Mouse (Mus musculus) myocyte (in vitro differentiated cells): ENCODE data around the gene Cyp1b1. TPM values are rescaled to one million over a fixed set of nuclear protein-coding genes. Genes with fewer than 3 reads are reported as not detected.

Experiments used
- H3K27me3 ChIP-seq: one replicate; pipeline ENCODE4 v1.6.1; 2011; ENCODE audit not compliant: control insufficient read depth, insufficient read depth, insufficient read length
- H3K36me3 ChIP-seq: one replicate; pipeline ENCODE4 v1.6.1; 2011; ENCODE audit not compliant: control insufficient read depth, insufficient read depth
- H3K4me2 ChIP-seq: one replicate; pipeline ENCODE4 v1.6.1; 2011; ENCODE audit warnings: low read depth, control low read depth
- H3K4me3 ChIP-seq: one replicate; pipeline ENCODE4 v1.5.1; 2011; ENCODE audit warnings: mild to moderate bottlenecking, control low read depth, moderate library complexity
- H3K79me2 ChIP-seq: one replicate; pipeline ENCODE4 v1.6.1; 2011; ENCODE audit not compliant: control insufficient read depth, insufficient read depth
- H3ac ChIP-seq: one replicate; pipeline ENCODE4 v1.6.1; 2011; ENCODE audit not compliant: control insufficient read depth, insufficient read length
- CEBPB ChIP-seq: IDR thresholded peaks from 2 replicates; pipeline ENCODE4 v1.6.1; 2011; ENCODE audit warnings: mild to moderate bottlenecking, moderate library complexity; ENCODE audit not compliant: poor library complexity, insufficient read depth, severe bottlenecking
- E2F4 ChIP-seq: IDR thresholded peaks from one replicate; pipeline ENCODE4 v1.6.1; 2011; ENCODE audit warnings: mild to moderate bottlenecking, control low read depth, moderate library complexity; ENCODE audit not compliant: insufficient read depth
- MAX ChIP-seq: IDR thresholded peaks from one replicate; pipeline ENCODE4 v1.6.1; 2011; ENCODE audit warnings: low read depth, mild to moderate bottlenecking, control low read depth
- MYOD1 ChIP-seq, 3 experiments: IDR thresholded peaks; one replicate each; pipeline ENCODE4 v1.6.1; 2011; ENCODE audit warnings: control low read depth in 2 of 3, low read depth in 2 of 3, mild to moderate bottlenecking in 2 of 3, moderate library complexity in 1 of 3; ENCODE audit not compliant: insufficient read length in 2 of 3, control insufficient read depth in 1 of 3
- MYOG ChIP-seq, 3 experiments: IDR thresholded peaks; one replicate each; pipeline ENCODE4 v1.6.1; 2011; ENCODE audit warnings: control low read depth in 2 of 3, low read depth in 2 of 3, mild to moderate bottlenecking in 2 of 3; ENCODE audit not compliant: insufficient read length in 2 of 3, control insufficient read depth in 1 of 3, insufficient read depth in 1 of 3
- POLR2A ChIP-seq: IDR thresholded peaks from one replicate; pipeline ENCODE4 v1.6.1; 2011; ENCODE audit warnings: low read depth, mild to moderate bottlenecking, control low read depth, moderate library complexity; ENCODE audit not compliant: insufficient read length
- POLR2AphosphoS2 ChIP-seq: IDR thresholded peaks from one replicate; pipeline ENCODE4 v1.6.1; 2011; ENCODE audit warnings: low read depth, control low read depth; ENCODE audit not compliant: insufficient read length
- REST ChIP-seq: IDR thresholded peaks from one replicate; pipeline ENCODE4 v1.6.1; 2011; ENCODE audit warnings: mild to moderate bottlenecking, control low read depth, moderate library complexity; ENCODE audit not compliant: insufficient read depth, insufficient read length
- SRF ChIP-seq: IDR thresholded peaks from one replicate; pipeline ENCODE4 v1.6.1; 2011; ENCODE audit warnings: low read depth; ENCODE audit not compliant: control insufficient read depth, insufficient read length
- TCF12 ChIP-seq: IDR thresholded peaks from one replicate; pipeline ENCODE4 v1.6.1; 2011; ENCODE audit warnings: mild to moderate bottlenecking, control low read depth; ENCODE audit not compliant: poor library complexity, insufficient read depth, severe bottlenecking
- TCF3 ChIP-seq: IDR thresholded peaks from one replicate; pipeline ENCODE4 v1.6.1; 2011; ENCODE audit warnings: low read depth, control low read depth; ENCODE audit not compliant: insufficient read length
- USF1 ChIP-seq: IDR thresholded peaks from one replicate; pipeline ENCODE4 v1.6.1; 2011; ENCODE audit warnings: low read depth, mild to moderate bottlenecking, control low read depth, moderate library complexity
- polyA plus RNA-seq: library from polyadenylated mRNA; unstranded; fragments of >200 nt; fragmentation: generic; extraction: Trizol; gene quantifications from one replicate; pipeline ENCODE4 v1.2.1, GENCODE M21; 2012; ENCODE audit warnings: missing spikeins

Cyp1b1 gene
- polyA plus RNA-seq, 1 experiment = 2.5 TPM

DNA sequence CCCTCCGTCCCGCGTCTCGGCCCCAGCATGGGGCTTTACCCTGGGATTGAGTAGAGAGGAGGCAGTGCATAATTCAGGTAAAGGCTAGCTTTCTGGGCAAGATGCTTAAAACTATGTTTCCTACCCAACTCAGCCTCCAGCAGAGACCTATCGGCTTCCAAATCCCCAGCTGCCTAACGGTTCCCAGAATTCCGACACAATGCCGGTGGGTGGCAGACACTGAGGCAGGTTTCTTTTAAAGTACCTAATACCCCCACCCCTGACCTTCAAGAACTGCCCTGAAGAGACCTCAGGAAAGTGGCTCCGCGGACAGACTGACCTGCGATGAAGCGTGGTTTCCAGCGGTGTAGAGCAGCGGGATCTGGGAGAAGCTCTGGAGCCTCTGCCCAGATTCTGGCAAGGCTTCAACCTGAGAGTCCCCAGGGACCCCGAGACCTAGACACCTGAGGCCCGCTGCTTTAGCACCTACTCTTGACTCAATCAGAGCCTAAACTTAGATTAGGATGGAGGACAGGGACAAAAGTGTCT is 429 bp downstream of the Cyp1b1 start:
- Histone ChIP-seq H3K27me3 (no peaks in the 10 kb centered on the region), H3K79me2 (no peaks in the 10 kb centered on the region), H3ac (peak overlapping the region; percentile 24), H3K4me3 (peak overlapping the region; percentile 30), H3K4me2 (peak overlapping the region; percentile 97), H3K36me3 (no peaks in the 10 kb centered on the region)
- no peak for TF ChIP-seq TCF3
- no peak for TF ChIP-seq TCF12
- no peak for TF ChIP-seq REST
- no peak for TF ChIP-seq CEBPB
- TF ChIP-seq USF1 = no peak

DNA sequence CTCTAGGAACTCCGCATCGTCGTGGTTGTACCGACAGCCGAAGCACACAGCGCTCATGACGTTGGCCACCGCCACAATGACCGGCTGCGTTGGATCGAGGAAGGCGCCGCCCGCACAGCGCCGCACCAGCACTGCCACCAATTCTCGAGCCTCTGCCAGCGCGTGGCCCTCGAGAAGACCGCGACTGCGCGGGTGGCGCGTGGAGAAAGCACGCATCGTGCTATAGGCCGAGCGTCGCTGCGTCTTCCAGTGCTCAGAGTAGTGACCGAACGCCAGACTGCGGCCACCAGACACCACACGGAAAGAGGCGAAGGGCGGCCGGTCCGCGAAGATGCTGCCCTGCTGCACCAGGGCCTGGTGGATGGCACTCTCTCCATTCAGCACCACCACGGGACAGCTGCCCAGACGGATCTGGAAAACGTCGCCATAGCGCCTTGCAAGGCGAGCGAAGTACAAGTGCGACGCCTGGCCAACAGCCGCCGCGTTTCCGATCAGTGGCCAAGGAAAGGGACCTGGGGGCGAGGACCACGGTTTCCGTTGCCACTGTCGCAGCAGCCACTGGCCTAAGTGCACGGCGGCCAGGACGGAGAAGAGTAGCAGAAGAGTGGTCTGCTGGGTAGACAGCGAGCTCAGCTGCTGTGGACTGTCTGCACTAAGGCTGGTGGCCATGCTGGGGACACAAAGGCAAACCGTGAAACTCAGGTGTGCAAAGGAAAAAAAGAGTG is 1.1 kb downstream of the Cyp1b1 start:
- Histone ChIP-seq H3K27me3 (no peaks in the 10 kb centered on the region), H3K4me3 (peak overlapping the region; percentile 30), H3ac (peak overlapping the region; percentile 24), H3K79me2 (no peaks in the 10 kb centered on the region), H3K4me2 (peak overlapping the region; percentile 97), H3K36me3 (no peaks in the 10 kb centered on the region)
- no peak for TF ChIP-seq POLR2AphosphoS2
- peak; percentile 85 for TF ChIP-seq REST
- TF ChIP-seq MYOD1 (IDR thresholded peaks at IDR 0.05; ENCODE audit: control insufficient read depth in 1 of 3, insufficient read length in 2 of 3, low read depth in 2 of 3) = peak in 1 of 3 experiments; percentile 70
- TF ChIP-seq TCF3 = no peak
- TF ChIP-seq MYOG (IDR thresholded peaks at IDR 0.05; ENCODE audit: control insufficient read depth in 1 of 3, insufficient read depth in 1 of 3, insufficient read length in 2 of 3, low read depth in 2 of 3) = peak in 2 of 3 experiments; percentile 10 to 71

DNA sequence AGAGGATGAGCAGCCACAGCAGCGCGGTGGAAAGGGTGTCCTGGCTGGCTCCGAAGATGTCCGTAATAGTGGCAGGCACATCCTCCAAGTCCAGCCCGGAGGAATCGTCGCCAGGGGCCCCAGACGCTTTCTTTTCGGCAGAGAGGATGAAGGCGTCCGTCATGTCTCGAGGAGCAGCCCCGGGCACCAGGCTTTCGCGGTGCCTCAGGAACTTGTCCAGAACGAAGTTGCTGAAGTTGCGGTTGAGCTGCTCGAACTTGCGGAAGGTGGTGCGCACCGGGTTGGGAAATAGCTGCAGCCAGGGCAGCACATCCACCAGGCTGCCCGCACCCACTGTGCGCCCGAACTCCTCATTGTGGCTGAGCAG is 1.6 kb downstream of the Cyp1b1 start:
- H3K27me3 ChIP-seq = no peaks in the 10 kb centered on the region
- no peaks in the 10 kb centered on the region for H3K36me3 ChIP-seq
- peak overlapping the region; percentile 30 for H3K4me3 ChIP-seq
- H3ac ChIP-seq = peak overlapping the region; percentile 24
- H3K79me2 ChIP-seq = no peaks in the 10 kb centered on the region
- peak overlapping the region; percentile 97 for H3K4me2 ChIP-seq
- no peak for TF ChIP-seq MYOD1 (IDR thresholded peaks at IDR 0.05; ENCODE audit: control insufficient read depth in 1 of 3, insufficient read length in 2 of 3, low read depth in 2 of 3)
- no peak for TF ChIP-seq CEBPB
- no peak for TF ChIP-seq SRF
- TF ChIP-seq E2F4 = no peak
- no peak for TF ChIP-seq MAX
- TF ChIP-seq POLR2AphosphoS2 = no peak
- TF ChIP-seq MYOG (IDR thresholded peaks at IDR 0.05; ENCODE audit: control insufficient read depth in 1 of 3, insufficient read depth in 1 of 3, insufficient read length in 2 of 3, low read depth in 2 of 3) = no peak
- TF ChIP-seq POLR2A = no peak
- no peak for TF ChIP-seq REST
- no peak for TF ChIP-seq TCF12
- TF ChIP-seq TCF3 = no peak
- no peak for TF ChIP-seq USF1

DNA sequence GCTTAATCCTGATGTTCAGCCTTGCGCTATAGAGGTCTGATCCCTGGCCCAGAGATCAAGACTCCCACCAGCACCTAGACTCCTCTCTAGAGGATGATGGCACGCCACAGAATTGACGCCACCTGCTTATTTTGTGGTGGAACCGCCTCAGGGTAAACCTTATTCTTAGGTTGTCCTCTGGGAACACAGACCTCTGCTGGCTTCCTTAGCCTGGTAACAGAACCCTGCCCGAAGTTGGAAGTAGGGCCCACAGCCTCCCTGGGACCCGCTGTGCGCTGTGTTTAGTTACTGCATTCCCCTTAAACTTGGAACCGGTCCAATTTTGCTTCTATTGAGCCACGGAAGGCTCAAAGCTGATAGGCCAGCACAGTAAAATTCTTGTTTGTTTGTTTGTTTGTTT is 2.3 kb downstream of the Cyp1b1 start:
- H3K4me2 ChIP-seq = peak overlapping the region; percentile 97
- TF ChIP-seq MYOG (IDR thresholded peaks at IDR 0.05; ENCODE audit: control insufficient read depth in 1 of 3, insufficient read depth in 1 of 3, insufficient read length in 2 of 3, low read depth in 2 of 3) (no peak), USF1 (no peak), REST (no peak), MYOD1 (IDR thresholded peaks at IDR 0.05; ENCODE audit: control insufficient read depth in 1 of 3, insufficient read length in 2 of 3, low read depth in 2 of 3) (no peak), TCF12 (no peak), CEBPB (no peak), TCF3 (no peak), POLR2AphosphoS2 (no peak)
- no peak overlapping the region for H3ac ChIP-seq
- no peaks in the 10 kb centered on the region for H3K36me3 ChIP-seq
- H3K27me3 ChIP-seq = no peaks in the 10 kb centered on the region
- peak overlapping the region; percentile 30 for H3K4me3 ChIP-seq
- H3K79me2 ChIP-seq = no peaks in the 10 kb centered on the region

DNA sequence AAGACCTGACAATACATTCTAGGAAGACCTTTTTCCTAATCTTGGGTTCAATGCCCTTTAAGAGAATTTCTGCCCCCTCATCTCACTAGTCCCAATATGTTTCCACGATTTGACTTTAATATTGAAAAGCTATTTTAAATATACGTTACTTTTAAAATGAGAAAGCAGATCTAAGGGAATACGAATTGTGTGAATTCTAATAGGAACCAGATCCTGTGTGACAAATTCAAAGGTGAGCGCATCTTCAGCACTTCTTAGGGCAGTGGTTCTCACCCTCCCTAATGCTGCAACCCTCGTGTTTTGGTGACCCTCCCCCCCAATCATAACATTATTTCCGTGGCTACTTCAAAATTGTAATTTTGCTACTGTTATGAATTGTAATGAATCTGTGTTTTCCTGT is 2.9 kb downstream of the Cyp1b1 start:
- Histone ChIP-seq H3K4me3 (no peak overlapping the region), H3K79me2 (no peaks in the 10 kb centered on the region), H3ac (no peak overlapping the region), H3K4me2 (peak overlapping the region; percentile 97), H3K36me3 (no peaks in the 10 kb centered on the region), H3K27me3 (no peaks in the 10 kb centered on the region)
- TF ChIP-seq REST (no peak), USF1 (no peak), TCF3 (no peak), CEBPB (no peak), POLR2AphosphoS2 (no peak), TCF12 (no peak), POLR2A (no peak), SRF (no peak), MYOG (IDR thresholded peaks at IDR 0.05; ENCODE audit: control insufficient read depth in 1 of 3, insufficient read depth in 1 of 3, insufficient read length in 2 of 3, low read depth in 2 of 3) (no peak), E2F4 (no peak), MYOD1 (IDR thresholded peaks at IDR 0.05; ENCODE audit: control insufficient read depth in 1 of 3, insufficient read length in 2 of 3, low read depth in 2 of 3) (no peak), MAX (no peak)
